Mouse (Mus musculus): ENCODE results near the gene Inpp4b. TPM values are rescaled to one million over a fixed set of nuclear protein-coding genes. Genes with fewer than 3 reads are reported as not detected.

Inpp4b gene
- polyA plus RNA-seq, 1 experiment from 2014 or later: 10.6 TPM

DNA sequence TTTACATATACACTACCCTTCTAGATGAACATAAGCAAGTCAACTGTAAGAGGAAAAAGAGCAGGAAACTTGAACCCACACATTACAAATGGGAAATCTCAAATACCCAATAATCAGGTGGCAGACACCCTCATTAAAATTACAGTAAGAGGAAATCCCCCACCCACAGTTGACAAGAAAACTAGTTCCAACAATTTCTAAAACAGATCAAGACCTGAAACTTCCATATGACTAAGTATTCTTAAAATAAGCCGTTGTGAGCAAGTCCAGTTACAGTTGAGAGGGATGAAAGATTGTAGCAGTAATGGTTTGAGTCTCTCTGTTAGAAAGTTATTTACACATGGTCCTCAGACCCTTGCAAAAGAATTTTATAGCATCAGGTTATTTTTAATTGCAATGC is 480.8 kb downstream of the Inpp4b start:
- Histone ChIP-seq H3K4me3 (replicated peaks) (no peak overlapping the region), H3K27ac (replicated peaks) (no peak overlapping the region), H3K27me3 (replicated peaks) (no peaks in the 10 kb centered on the region), H3K4me1 (no peaks in the 10 kb centered on the region), H3K9ac (replicated peaks) (no peak overlapping the region), H3K4me2 (no peak overlapping the region), H3K9me3 (replicated peaks) (no peaks in the 10 kb centered on the region), H3K36me3 (no peaks in the 10 kb centered on the region)
- ATAC-seq (ENCODE audit: low FRiP score): no peak
- 96% methylated on average over 1 of the region's 1 CpGs for WGBS

DNA sequence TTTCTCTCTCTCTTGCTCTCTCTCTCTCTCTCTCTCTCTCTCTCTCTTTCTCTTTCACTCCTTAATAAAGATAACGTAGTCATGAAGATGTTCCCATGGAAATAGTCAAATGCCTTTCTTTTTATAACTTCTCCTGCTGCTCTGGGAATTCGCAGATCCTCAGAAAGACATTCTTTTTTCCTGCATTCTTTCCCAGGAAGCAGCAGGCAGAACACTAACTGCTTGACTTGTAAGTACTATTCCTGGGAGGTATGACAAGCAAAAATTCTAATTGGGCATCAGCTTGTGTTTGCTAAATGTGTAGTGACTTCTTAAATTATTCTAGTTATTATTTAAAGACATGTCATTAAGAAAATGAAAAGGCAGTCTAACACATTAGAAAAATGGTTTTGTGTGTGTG is 482.6 kb downstream of the Inpp4b start:
- no peak overlapping the region for H3K4me3 ChIP-seq (replicated peaks)
- no peak for ATAC-seq (ENCODE audit: low FRiP score)
- H3K9me3 ChIP-seq (replicated peaks): no peaks in the 10 kb centered on the region
- WGBS: 25% methylated on average over 2 of the region's 2 CpGs
- no peaks in the 10 kb centered on the region for H3K36me3 ChIP-seq
- H3K27ac ChIP-seq (replicated peaks): no peak overlapping the region
- no peaks in the 10 kb centered on the region for H3K27me3 ChIP-seq (replicated peaks)
- H3K4me1 ChIP-seq: no peaks in the 10 kb centered on the region
- H3K4me2 ChIP-seq: no peak overlapping the region
- no peak overlapping the region for H3K9ac ChIP-seq (replicated peaks)

GRCm38 (mm10) chr8:81826406-81826805 is 484.1 kb downstream of the Inpp4b start:
- H3K9ac ChIP-seq (replicated peaks): no peak overlapping the region
- H3K27ac ChIP-seq (replicated peaks): no peak overlapping the region
- no peak overlapping the region for H3K4me3 ChIP-seq (replicated peaks)
- WGBS: 83% methylated on average over 2 of the region's 2 CpGs
- H3K27me3 ChIP-seq (replicated peaks): no peaks in the 10 kb centered on the region
- H3K4me1 ChIP-seq: no peaks in the 10 kb centered on the region
- no peak overlapping the region for H3K4me2 ChIP-seq
- H3K36me3 ChIP-seq: no peaks in the 10 kb centered on the region
- H3K9me3 ChIP-seq (replicated peaks): no peaks in the 10 kb centered on the region
- no peak for ATAC-seq (ENCODE audit: low FRiP score)

GRCm38 (mm10) chr8:81827306-81827913 is 485.1 kb downstream of the Inpp4b start:
- WGBS: 60% methylated on average over 2 of the region's 2 CpGs
- Histone ChIP-seq H3K36me3 (no peaks in the 10 kb centered on the region), H3K27me3 (replicated peaks) (no peaks in the 10 kb centered on the region), H3K4me1 (no peaks in the 10 kb centered on the region), H3K9me3 (replicated peaks) (no peaks in the 10 kb centered on the region), H3K4me3 (replicated peaks) (no peak overlapping the region), H3K9ac (replicated peaks) (no peak overlapping the region), H3K27ac (replicated peaks) (no peak overlapping the region), H3K4me2 (no peak overlapping the region)
- no peak for ATAC-seq (ENCODE audit: low FRiP score)

DNA sequence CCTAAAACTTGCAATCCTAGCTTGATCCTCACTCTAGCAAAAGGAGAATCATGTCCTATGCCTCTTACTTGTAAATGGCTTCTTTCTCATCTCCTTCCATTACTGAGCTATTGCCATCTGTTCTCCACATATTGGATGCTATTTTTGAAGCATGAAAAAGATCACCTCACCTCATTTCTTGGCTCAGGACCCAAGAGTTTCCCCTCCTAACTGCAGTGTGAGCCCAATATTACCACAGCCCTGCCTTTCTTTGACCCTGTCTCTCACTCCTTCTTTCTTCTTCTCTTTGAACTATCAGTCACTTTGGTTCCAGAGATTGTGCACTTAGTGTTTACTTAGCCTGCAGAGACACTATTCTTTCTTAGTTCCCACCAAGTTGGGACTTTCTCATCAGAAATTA is 489.1 kb downstream of the Inpp4b start:
- H3K27me3 ChIP-seq (replicated peaks): no peaks in the 10 kb centered on the region
- no peaks in the 10 kb centered on the region for H3K36me3 ChIP-seq
- H3K4me3 ChIP-seq (replicated peaks): no peak overlapping the region
- H3K9ac ChIP-seq (replicated peaks): no peak overlapping the region
- H3K4me2 ChIP-seq: no peak overlapping the region
- H3K27ac ChIP-seq (replicated peaks): no peak overlapping the region
- no peaks in the 10 kb centered on the region for H3K4me1 ChIP-seq
- no peak for ATAC-seq (ENCODE audit: low FRiP score)
- no peaks in the 10 kb centered on the region for H3K9me3 ChIP-seq (replicated peaks)

- no peaks in the 10 kb centered on the region for H3K36me3 ChIP-seq
- no peak overlapping the region for H3K4me3 ChIP-seq (replicated peaks)
- H3K27ac ChIP-seq (replicated peaks): no peak overlapping the region
- no peak for ATAC-seq (ENCODE audit: low FRiP score)
- no peak overlapping the region for H3K9ac ChIP-seq (replicated peaks)
- no peaks in the 10 kb centered on the region for H3K27me3 ChIP-seq (replicated peaks)
- H3K9me3 ChIP-seq (replicated peaks): no peaks in the 10 kb centered on the region
- no peaks in the 10 kb centered on the region for H3K4me1 ChIP-seq
- no peak overlapping the region for H3K4me2 ChIP-seq
Measured at GRCm38 (mm10) chr8:81833852-81834251, 491.5 kb downstream of the Inpp4b start.

DNA sequence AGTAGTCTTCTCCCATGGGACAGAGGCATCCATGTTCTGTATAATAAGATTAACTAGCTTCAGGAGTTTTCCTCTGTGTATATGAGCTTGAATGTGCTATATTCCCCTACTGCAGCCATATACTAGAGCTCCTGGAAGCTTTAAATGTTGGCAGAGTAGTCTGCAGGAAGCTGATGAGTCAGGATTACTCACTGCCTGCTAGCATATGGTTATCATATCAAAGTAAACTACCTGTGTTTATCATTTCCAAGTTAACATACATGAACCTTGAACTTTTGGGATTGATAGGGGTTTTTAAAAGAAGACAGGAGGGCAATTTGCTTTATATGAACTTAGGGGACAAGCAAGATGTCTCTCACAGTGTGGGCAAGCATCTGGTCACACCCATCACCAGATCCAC is 498.2 kb downstream of the Inpp4b start:
- Histone ChIP-seq H3K4me2 (no peak overlapping the region), H3K4me1 (no peaks in the 10 kb centered on the region)

GRCm38 (mm10) chr8:81844104-81844982 is 502.0 kb downstream of the Inpp4b start:
- WGBS: 74% methylated on average over 10 of the region's 10 CpGs
- ATAC-seq (ENCODE audit: low FRiP score): no peak
- no peak overlapping the region for H3K27ac ChIP-seq (replicated peaks)
- no peak overlapping the region for H3K4me3 ChIP-seq (replicated peaks)
- H3K36me3 ChIP-seq: no peaks in the 10 kb centered on the region
- no peaks in the 10 kb centered on the region for H3K27me3 ChIP-seq (replicated peaks)
- no peaks in the 10 kb centered on the region for H3K4me1 ChIP-seq
- no peak overlapping the region for H3K9ac ChIP-seq (replicated peaks)
- no peaks in the 10 kb centered on the region for H3K9me3 ChIP-seq (replicated peaks)
- H3K4me2 ChIP-seq: no peak overlapping the region

More for the DNA sequence above, 498.2 kb downstream of the Inpp4b start:
- Histone ChIP-seq H3K27ac (replicated peaks) (no peak overlapping the region), H3K9ac (replicated peaks) (no peak overlapping the region), H3K27me3 (replicated peaks) (no peaks in the 10 kb centered on the region), H3K4me3 (replicated peaks) (no peak overlapping the region), H3K36me3 (no peaks in the 10 kb centered on the region), H3K9me3 (replicated peaks) (no peaks in the 10 kb centered on the region)
- ATAC-seq (ENCODE audit: low FRiP score): no peak

DNA sequence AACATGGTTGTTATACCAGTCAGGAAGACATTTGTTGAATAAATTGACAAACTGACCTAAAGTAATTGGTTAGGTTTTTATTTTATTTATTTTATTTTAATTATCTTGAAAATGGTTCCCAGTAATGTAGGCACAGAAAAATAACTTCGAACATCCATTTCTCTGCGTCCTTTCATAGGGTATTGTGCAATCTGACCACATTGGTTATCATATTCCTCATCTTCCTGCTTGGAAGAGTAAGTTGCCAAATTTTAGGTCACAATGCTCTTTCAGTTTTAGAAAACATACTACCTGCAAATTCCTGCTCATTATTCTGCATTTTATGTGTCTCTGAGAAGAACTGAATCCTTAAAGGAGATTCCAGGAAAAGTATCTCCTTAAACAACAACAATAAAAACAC is 505.6 kb downstream of the Inpp4b start:
- H3K9me3 ChIP-seq (replicated peaks): no peaks in the 10 kb centered on the region
- no peaks in the 10 kb centered on the region for H3K4me1 ChIP-seq
- H3K27me3 ChIP-seq (replicated peaks): no peaks in the 10 kb centered on the region
- no peak overlapping the region for H3K27ac ChIP-seq (replicated peaks)
- H3K4me3 ChIP-seq (replicated peaks): no peak overlapping the region
- no peaks in the 10 kb centered on the region for H3K36me3 ChIP-seq
- no peak overlapping the region for H3K9ac ChIP-seq (replicated peaks)
- no peak overlapping the region for H3K4me2 ChIP-seq
- no peak for ATAC-seq (ENCODE audit: low FRiP score)
- WGBS: 94% methylated on average over 2 of the region's 2 CpGs

- no peak for ATAC-seq (ENCODE audit: low FRiP score)
- H3K27me3 ChIP-seq (replicated peaks): no peaks in the 10 kb centered on the region
- no peaks in the 10 kb centered on the region for H3K4me1 ChIP-seq
- H3K36me3 ChIP-seq: no peaks in the 10 kb centered on the region
- WGBS: 83% methylated on average over 1 of the region's 1 CpGs
- H3K4me2 ChIP-seq: no peak overlapping the region
- H3K9me3 ChIP-seq (replicated peaks): no peaks in the 10 kb centered on the region
- H3K9ac ChIP-seq (replicated peaks): no peak overlapping the region
- no peak overlapping the region for H3K27ac ChIP-seq (replicated peaks)
- H3K4me3 ChIP-seq (replicated peaks): no peak overlapping the region
Measured at GRCm38 (mm10) chr8:81849976-81850375, 507.6 kb downstream of the Inpp4b start.

GRCm38 (mm10) chr8:81853184-81853583 is 510.8 kb downstream of the Inpp4b start:
- no peak for ATAC-seq (ENCODE audit: low FRiP score)
- no peak overlapping the region for H3K4me2 ChIP-seq
- WGBS: 80% methylated on average over 4 of the region's 4 CpGs

GRCm38 (mm10) chr8:81854543-81854942 is 512.2 kb downstream of the Inpp4b start:
- H3K9me3 ChIP-seq (replicated peaks): no peaks in the 10 kb centered on the region
- no peaks in the 10 kb centered on the region for H3K27me3 ChIP-seq (replicated peaks)
- no peak for ATAC-seq (ENCODE audit: low FRiP score)
- H3K27ac ChIP-seq (replicated peaks): no peak overlapping the region
- 88% methylated on average over 8 of the region's 8 CpGs for WGBS
- H3K4me1 ChIP-seq: no peaks in the 10 kb centered on the region
- no peaks in the 10 kb centered on the region for H3K36me3 ChIP-seq
- no peak overlapping the region for H3K4me3 ChIP-seq (replicated peaks)
- no peak overlapping the region for H3K9ac ChIP-seq (replicated peaks)
- no peak overlapping the region for H3K4me2 ChIP-seq

More at GRCm38 (mm10) chr8:81853184-81853583, 510.8 kb downstream of the Inpp4b start:
- H3K27me3 ChIP-seq (replicated peaks): no peaks in the 10 kb centered on the region
- H3K36me3 ChIP-seq: no peaks in the 10 kb centered on the region
- H3K4me1 ChIP-seq: no peaks in the 10 kb centered on the region
- no peaks in the 10 kb centered on the region for H3K9me3 ChIP-seq (replicated peaks)
- no peak overlapping the region for H3K27ac ChIP-seq (replicated peaks)
- H3K4me3 ChIP-seq (replicated peaks): no peak overlapping the region
- no peak overlapping the region for H3K9ac ChIP-seq (replicated peaks)
